Mouse (Mus musculus) liver, embryonic 14.5 days (tissue): Measurements from ENCODE around the gene Abl1.

ENCODE experiments used
- CTCF ChIP-seq: IDR thresholded peaks from 2 replicates; pipeline ENCODE4 v1.5.1; 2016; ENCODE audit warnings: antibody characterized with exemption, low read depth, control low read depth
- EP300 ChIP-seq: IDR thresholded peaks from 2 replicates; pipeline ENCODE4 v1.6.1; 2016; ENCODE audit warnings: antibody characterized with exemption, low read depth

- no peak for TF ChIP-seq CTCF
- no peak for TF ChIP-seq EP300
Observed at GRCm38 (mm10) chr2:31757472-31757871, 69.3 kb downstream of the Abl1 start.
